Mouse (Mus musculus) fibroblast of lung, adult 2 months (primary cell): ENCODE data around the gene Tcl1b5.
"Not testable (repeated sequence)": the region's sequence is repeated elsewhere in the genome, so short reads cannot be mapped to it uniquely, and the experiment has no call there.

Experiments used
- DNase-seq: peaks from one replicate; pipeline ENCODE4 v3.0.0-alpha.2; 2011; ENCODE audit warnings: low read depth

Tcl1b5 gene

DNA sequence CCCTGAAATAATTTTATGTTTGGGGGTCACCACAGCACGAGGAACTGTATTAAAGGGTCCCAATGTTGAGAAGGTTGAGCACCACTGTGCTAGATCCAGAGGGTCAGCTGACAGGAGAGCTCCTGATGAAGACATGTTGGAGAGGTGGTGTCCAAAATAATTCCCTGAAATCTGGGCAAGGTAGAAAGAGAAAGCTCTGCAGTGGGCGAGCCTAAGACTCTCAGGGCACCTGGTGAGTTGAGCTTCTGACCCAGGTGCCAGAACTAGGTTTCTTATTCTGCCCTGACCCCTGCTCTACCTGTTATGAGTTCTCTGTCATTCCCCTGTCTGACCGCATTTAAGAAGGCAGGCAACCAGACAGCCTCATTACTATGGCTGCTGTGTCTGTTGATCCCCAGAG lies at the start of gene Tcl1b5:
Tcl1b5 (plus strand) TSS at position 301 of the 400 bp plus-strand sequence.
- not testable (repeated sequence) for DNase-seq

DNA sequence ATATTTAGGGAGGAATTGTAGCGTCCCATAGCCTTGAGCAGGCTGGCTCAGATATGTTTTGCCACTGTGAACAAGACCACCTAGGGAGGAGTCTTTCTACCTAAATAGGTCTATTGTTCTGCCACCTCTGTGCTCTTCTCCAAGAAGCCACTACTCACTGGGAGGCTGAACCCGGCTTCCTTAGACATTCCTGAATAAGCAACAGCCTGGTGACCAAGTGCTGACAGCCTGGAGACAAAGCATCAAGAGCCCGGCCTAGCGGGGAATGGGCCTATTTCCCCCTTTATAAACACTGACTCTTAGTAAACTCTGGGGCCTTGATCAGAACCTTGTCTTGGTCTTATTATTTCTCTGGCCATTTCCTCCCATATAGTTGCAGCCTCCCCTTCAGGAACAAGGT lies 49.6 kb upstream of the Tcl1b5 start:
- DNase-seq = no peak

DNA sequence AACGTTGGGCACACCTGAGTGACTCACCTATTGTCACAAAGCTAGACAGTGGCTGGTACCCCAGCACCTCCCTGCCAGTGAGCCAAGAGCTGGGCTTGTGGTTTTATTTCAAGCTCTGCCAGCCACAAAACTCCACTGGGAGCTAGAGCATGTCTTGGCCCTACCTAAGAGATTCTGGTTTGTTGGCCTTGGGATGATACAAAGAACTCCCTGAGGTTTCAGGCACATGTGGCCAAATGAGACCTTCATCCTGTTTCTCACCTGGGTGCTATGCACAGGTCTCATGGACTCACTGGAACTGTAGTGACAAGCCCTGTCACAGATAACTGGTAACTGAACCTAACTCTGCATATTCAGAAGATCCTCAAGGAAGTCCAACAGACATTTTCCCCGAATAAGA lies 48.5 kb upstream of the Tcl1b5 start:
- DNase-seq = no peak

DNA sequence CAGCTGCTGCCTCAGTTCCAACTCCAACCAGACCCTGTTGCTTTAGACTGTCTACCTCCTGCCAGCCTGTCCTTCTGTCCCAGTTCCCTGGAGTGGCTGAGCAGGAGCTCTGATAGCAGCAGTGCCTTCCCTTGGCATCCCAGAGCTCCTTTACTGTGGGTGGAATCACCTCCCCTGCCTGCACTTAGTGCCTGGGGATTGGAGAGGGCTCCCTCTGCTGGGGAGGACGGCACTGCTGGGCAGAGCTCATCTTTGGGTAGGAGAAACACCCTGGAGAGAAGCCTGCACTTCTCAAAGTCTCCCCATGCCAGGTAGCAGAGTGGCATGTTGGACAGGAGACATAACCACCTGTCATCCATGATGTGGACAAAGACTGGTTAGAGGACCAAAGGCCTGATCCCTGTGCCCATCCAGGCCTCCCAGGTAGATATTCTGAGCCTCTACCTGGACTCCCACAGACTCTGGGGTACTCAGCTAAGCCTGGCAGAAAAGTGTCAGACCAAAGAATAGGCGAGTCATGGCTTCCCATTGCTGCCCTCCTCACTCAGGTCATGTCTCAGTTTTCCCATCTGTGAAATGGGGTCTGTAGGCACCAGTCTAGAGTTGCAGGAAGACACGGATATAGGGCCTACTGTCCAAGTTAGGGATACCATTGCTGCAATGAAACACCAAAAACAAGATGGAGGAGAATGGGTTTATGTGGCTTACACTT lies 46.5 kb upstream of the Tcl1b5 start:
- DNase-seq = not testable (repeated sequence)

DNA sequence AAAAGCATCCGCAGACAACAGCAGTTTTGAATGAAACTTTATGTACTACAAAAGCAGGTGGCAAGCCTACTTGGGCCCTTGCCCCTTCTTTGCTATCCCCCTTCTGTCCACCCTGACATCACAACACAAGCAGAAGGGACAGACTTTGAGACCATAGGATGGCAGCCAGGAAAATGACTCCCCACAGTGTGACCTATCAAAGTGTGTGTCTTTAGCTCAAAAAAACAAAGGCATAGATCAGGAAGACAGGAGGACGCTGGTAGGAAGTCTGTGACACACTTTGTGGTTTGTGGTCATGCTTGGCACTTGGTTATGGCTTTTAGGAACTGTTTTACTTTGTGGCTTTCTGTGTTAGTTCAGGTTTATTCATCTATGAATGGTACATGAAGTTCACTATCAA lies 42.0 kb upstream of the Tcl1b5 start:
- DNase-seq = not testable (repeated sequence)

DNA sequence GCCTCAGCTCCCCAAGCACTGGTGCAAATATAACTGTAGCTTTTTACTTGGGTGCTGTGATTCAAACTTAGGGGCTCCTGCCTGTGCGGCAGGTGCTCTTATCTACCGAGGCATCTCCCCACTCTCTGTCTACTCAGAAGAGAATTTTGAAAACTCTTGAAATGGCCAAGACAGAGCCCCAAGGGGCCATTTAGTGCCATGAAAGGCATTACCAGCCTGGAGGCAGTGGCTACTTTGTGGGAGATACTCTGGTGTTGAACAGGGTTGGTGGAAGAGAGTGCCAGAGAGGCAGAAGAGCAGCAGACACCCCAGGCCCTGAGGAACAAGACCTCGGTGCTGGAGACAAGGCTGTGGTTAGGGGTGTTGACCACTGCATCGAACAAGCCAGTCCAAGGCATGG lies 41.3 kb upstream of the Tcl1b5 start:
- DNase-seq = not testable (repeated sequence)

DNA sequence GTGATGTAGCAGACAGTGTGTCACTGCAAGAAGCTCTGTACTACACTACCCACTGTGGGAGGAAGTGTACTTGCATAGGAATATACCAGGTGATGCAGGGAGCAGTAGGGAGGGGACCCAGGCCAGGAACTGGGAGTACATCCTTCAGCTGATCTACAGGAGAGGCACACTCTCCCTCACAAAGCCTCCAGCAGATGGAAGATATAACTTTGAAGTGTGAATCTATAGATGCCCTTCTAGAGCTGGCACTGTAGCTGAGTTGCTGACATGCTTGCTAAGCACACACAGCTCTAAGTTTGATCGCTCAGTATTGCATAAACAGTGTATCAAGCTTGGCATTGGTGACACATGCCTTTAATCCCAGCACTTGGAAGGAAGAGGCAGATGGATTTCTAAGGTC lies 38.4 kb upstream of the Tcl1b5 start:
- DNase-seq = not testable (repeated sequence)

DNA sequence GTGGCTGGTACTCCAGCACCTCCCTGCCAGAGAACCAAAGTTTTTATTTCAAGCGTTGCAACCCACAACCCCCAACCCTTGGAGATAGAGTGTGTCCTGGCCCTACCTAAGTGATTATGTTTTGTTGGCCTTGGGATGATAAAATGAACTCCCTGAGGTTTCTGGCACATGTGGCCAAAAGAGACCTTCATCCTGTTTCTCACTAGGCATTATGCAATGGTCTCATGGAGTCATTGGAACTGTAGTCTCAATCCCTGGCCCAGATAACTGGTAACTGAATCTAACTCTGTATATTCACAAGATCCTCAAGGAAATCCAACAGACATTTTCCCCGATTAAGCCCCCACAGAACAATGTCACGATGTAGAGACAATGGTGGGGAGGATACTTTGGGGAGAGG lies 33.0 kb upstream of the Tcl1b5 start:
- no peak for DNase-seq

DNA sequence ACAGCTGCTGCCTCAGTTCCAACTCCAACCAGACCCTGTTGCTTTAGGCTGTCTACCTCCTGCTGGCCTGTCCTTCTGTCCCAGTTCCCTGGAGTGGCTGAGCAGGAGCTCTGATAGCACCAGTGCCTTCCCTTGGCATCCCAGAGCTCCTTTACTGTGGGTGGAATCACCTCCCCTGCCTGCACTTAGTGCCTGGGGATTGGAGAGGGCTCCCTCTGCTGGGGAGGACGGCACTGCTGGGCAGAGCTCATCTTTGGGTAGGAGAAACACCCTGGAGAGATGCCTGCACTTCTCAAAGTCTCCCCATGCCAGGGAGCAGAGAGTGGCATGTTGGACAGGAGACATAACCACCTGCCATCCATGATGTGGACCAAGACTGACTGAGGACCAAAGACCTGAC lies 31.2 kb upstream of the Tcl1b5 start:
- DNase-seq = not testable (repeated sequence)

DNA sequence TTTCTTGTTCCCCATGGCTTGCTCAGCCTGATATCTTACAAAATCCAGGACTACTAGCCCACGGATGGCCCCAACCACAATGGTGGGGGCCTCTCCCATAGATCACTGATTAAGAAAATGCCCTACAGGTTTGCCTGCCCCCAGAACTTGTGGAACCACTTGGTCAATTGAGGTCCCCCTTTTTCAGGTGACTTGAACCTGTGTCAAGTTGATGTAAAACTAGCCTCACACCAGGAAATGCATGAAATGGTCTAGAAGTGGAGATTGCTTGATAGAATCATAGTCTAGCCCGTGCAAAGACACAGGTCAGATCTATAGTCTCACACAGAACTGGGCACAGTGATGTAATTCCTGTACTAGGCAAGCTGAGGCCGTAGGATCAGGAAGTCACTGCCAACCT lies 30.4 kb upstream of the Tcl1b5 start, which contains the start of gene Tcl1b2:
Tcl1b2 (plus strand) TSS at position 301 of the 400 bp plus-strand sequence.
- DNase-seq = no peak

DNA sequence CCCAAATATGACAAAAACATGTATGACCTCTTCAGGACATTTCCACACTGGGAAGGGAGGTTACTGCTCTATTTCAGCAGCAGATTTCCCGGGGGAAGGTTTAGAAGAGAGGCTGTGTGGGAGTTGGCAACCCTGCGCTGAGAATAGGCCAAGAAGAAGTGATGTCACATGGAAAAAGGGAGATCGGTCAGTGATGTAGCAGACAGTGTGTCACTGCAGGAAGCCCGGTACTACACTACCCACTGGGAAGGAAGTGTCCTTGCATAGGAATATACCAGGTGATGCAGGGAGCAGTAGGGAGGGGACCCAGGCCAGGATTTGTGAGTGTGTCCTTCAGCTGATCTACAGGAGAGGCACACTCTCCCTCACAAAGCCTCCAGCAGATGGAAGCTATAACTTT lies 20.9 kb upstream of the Tcl1b5 start:
- not testable (repeated sequence) for DNase-seq

DNA sequence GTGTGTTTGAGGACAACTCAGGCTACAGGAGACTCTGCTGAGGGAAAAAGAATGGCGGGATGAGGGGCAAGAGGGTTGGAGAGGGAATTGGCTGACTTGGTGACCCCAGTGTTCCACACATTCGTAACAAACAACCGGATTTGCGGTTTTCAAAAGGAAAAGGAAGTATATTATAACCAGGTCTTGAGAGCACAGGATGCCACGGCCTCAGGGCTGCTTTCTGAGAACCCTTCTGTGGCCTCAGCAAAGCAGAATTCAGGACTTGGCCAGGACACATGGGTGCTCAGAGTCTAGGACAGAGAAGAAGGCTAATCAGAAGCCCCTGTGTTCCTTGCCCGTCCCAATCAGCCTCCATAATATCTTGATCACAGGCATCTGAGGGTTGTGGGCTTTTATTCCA lies 17.3 kb upstream of the Tcl1b5 start:
- no peak for DNase-seq

DNA sequence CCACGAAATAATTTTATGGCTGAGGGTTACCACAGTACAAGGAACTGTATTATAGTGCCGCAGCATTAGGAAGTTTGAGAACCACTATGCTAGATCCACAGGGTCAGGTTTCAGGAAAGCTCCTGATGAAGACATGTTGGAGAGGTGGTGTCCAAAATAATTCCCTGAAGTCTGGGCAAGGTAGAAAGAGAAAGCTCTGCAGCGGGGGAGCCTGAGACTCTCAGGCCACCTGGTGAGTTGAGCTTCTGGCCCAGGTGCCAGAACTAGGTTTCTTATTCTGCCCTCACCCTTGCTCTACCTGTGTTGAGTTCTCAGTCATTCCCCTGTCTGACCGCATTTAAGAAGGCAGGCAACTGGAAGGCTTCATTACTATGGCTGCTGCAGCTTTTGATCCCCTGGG lies 16.8 kb upstream of the Tcl1b5 start, which contains the start of gene Tcl1b1:
Tcl1b1 (plus strand) TSS at position 301 of the 400 bp plus-strand sequence.
- no peak for DNase-seq

DNA sequence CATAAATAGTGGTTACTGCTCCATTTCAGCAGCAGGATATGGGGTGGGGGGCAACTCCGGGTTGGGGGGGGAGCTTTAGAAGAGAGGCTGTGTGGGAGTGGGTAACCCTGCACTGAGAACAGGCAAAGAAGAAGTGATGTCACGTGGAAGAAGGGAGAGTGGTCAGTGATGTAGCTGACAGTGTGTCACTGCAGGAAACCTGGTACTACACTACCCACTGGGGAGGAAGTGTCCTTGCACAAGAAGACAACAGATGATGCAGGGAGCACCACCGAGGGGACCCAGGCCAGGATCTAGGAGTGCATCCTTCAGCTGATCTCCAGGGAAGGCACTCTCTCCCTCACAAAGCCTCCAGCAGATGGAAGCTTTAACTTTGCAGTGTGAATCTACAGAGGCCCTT lies 9.4 kb upstream of the Tcl1b5 start:
- no peak for DNase-seq

DNA sequence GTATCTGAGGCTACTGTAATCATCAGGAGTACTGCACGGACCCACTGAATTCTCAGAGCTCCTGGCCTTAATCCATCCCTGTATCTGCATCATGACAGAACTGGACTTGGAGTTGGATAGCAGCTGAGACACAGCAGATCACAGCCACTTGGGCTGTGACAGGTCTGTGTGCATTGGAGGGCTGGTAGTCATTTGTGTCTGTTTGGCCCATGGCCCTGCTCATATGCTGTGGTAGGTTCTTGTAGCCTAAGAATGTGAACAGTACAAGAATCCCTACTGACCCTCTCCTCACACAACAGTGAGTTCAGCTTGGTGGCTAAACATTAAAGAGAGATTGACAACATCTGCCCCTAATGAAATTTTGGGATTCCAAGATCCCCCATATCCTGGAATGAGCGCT lies 2.8 kb upstream of the Tcl1b5 start:
- no peak for DNase-seq

DNA sequence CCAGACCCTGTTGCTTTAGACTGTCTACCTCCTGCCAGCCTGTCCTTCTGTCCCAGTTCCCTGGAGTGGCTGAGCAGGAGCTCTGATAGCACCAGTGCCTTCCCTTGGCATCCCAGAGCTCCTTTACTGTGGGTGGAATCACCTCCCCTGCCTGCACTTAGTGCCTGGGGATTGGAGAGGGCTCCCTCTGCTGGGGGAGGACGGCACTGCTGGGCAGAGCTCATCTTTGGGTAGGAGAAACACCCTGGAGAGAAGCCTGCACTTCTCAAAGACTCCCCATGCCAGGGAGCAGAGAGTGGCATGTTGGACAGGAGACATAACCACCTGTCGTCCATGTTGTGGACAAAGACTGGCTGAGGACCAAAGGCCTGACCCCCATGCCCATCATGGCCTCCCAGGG lies 1.8 kb upstream of the Tcl1b5 start:
- DNase-seq = not testable (repeated sequence)

DNA sequence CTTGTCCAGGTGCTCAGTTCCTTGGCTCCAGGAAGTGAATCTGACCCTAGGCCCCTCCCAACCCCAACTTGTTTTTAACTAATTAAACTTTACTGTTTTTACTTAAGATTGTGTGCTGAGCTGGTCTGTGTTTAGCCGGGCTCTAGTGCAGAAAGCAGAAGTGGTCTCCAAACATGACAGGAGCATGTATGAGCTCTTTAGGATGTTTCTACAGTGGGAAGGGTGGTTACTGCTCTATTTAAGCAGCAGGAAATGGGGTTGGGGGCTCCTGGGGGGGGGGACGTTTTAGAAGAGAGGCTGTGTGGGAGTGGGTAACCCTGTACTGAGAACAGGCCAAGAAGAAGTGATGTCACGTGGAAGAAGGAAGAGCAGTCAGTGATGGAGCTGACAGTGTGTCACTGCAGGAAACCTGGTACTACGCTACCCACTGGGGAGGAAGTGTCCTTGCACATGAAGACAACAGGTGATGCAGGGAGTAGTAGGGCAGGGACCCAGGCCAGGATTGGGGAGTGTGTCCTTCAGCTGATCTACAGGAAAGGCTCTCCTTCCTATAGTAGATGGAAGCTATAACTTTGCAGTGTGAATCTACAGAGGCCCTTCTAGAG lies 5.0 kb downstream of the Tcl1b5 start:
- not testable (repeated sequence) for DNase-seq

DNA sequence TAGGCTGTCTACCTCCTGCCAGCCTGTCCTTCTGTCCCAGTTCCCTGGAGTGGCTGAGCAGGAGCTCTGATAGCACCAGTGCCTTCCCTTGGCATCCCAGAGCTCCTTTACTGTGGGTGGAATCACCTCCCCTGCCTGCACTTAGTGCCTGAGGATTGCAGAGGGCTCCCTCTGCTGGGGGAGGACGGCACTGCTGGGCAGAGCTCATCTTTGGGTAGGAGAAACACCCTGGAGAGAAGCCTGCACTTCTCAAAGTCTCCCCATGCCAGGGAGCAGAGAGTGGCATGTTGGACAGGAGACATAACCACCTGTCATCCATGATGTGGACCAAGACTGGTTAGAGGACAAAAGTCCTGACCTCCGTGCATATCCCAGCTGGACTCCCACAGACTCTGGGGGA lies 12.8 kb downstream of the Tcl1b5 start:
- DNase-seq = not testable (repeated sequence)

DNA sequence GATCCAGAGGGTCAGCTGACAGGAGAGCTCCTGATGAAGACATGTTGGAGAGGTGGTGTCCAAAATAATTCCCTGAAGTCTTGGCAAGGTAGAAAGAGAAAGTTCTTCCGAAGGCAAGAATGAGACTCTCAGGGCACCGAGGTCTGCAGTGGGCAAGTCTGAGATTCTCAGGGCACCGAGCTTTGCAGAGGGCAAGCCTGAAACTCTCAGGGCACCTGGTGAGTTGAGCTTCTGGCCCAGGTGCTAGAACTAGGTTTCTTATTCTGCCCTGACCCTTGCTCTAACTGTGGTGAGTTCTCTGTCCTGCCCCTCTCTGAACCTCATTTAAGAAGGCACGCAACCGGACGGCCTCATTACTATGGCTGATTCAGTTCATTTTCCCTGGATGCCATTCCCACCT lies 14.6 kb downstream of the Tcl1b5 start, which contains the start of gene Tcl1b3:
Tcl1b3 (plus strand) TSS at position 301 of the 400 bp plus-strand sequence.
- not testable (repeated sequence) for DNase-seq

DNA sequence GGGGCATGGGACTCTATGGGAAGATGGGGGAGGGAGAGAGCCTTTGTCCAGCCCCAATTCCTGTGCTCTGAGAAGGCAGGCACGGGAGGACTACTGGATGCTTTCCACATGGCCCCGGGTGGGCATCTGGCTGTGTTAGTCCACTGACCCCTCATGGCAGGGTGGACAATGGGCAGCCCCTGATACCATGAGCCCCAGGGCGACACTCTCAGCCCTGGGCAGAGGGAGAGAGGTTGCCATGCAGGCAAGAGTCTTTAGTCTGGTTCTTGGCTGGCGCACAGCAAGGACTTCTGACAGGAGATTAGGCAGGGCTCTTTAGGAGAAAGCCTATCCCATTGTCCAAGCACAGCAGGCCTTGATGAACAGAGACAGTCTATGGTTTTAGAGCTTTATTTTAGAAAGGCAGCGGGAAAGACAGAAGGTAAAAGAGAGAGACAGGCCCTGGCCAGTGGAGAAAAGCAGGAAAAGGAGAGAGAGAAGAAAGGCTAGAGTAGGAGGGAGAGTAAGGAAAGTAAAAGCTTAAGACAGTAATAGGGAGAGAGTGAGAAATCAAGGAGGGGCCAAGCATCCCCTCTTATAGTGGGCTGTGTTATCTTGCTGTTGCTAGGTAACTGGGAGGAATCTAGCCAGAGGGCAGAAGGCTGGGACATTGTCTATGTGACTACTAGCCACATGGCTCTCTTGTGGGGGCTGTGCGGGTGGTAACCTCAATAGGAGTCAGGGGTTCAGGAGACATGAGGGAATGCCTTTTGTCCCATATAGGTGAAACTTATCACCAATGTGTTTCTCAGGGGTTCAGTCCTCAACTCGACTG lies 23.7 kb downstream of the Tcl1b5 start:
- DNase-seq = not testable (repeated sequence)

DNA sequence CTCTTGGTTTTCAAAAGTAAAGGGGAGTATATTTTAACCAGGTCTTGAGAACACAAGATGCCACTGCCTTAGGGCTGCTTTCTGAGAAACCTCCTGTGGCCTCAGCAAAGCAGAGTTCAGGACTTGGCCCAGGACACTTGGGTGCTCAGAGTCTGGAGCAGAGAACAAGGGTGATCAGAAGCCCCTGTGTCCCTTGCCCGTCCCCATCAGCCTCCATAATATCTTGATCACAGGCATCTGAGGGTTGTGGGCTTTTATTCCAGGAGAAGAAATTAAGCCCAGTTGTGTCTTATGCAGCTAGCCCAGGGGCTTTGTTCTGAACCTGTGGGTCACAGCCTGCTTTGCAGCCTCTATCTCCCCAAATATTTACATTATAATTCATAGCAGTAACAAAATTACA lies 25.5 kb downstream of the Tcl1b5 start, which contains the start of gene Tcl1b4:
Tcl1b4 (plus strand) TSS at position 301 of the 400 bp plus-strand sequence.
- DNase-seq = not testable (repeated sequence)

DNA sequence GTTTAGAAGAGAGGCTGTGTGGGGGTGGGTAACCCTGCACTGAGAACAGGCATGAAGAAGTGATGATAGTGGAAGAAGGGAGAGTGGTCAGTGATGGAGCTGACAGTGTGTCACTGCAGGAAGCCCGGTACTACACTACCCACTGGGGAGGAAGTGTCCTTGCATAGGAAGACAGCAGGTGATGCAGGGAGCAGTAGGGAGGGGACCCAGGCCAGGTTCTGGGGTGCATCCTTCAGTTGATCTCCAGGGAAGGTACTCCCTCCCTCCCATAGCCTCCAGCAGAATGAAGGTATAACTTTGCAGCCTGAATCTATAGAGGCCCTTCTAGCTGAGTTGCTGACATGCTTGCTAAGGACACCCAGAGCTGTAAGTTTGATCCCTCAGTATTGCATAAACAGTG lies 30.9 kb downstream of the Tcl1b5 start:
- no peak for DNase-seq

DNA sequence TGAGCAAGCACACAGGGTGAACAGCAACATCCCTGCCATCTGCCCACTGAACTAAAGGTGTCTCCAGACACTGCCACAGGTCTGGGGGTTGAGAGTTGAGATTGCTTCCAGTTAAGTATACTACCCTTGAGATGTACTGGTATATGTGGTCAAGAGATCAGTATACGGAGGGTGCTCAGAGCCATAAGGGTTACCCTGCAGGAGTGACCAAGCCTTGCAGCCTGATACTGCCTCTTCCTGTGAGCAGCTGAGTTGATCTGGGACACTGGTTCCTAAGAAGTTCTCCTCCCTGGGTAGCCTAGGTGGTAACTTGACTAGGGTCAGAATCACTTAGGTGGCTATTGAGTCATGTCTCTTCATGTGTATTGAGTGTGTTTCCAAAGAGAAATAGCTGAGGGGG lies 32.3 kb downstream of the Tcl1b5 start:
- DNase-seq = no peak
